Mouse (Mus musculus): ENCODE results near the gene Ntrk1. TPM values are rescaled to one million over a fixed set of nuclear protein-coding genes. Genes with fewer than 3 reads are reported as not detected.

The Ntrk1 gene
- polyA plus RNA-seq, 1 experiment: not detected

- 81% methylated on average over 6 of the region's 6 CpGs for WGBS
- Histone ChIP-seq H3K27ac (ENCODE audit: control insufficient read depth, insufficient read depth, low read depth, low read length, poor library complexity) (no peak overlapping the region), H3K4me3 (replicated peaks; ENCODE audit: control insufficient read depth, low read depth, low read length) (no peak overlapping the region), H3K4me1 (ENCODE audit: control insufficient read depth, insufficient read depth, low read length) (no peaks in the 10 kb centered on the region)
- no peak for TF ChIP-seq POLR2A (IDR thresholded peaks at IDR 0.05; ENCODE audit: borderline replicate concordance, control insufficient read depth, low read depth, low read length)
- TF ChIP-seq CTCF (IDR thresholded peaks at IDR 0.05; ENCODE audit: control insufficient read depth, insufficient read depth, low read length): no peak
Measured at GRCm38 (mm10) chr3:87728696-87729095, 66.3 kb downstream of the Ntrk1 start.

Other genes starting within 250 kb of the Ntrk1 start
- gene Arhgef11, start 177.6 kb downstream of the Ntrk1 start, polyA plus RNA-seq (2011; ENCODE audit: insufficient read depth, insufficient read length, low replicate concordance, missing spikeins): 3.4 and 4.5 TPM in 2 replicates
- 1.4 and 11.7 TPM in 2 replicates for gene Lrrc71, start 46.5 kb downstream of the Ntrk1 start, polyA plus RNA-seq (2011; ENCODE audit: insufficient read depth, insufficient read length, low replicate concordance, missing spikeins)
- not detected in 2 replicates for gene Insrr, start 1.8 kb upstream of the Ntrk1 start, polyA plus RNA-seq (2011; ENCODE audit: insufficient read depth, insufficient read length, low replicate concordance, missing spikeins)
- gene Pear1, start 29.1 kb upstream of the Ntrk1 start, polyA plus RNA-seq (2011; ENCODE audit: insufficient read depth, insufficient read length, low replicate concordance, missing spikeins): 17.6 and 22.4 TPM in 2 replicates
- 0.79 and 3.0 TPM in 2 replicates for gene Sh2d2a, start 51.6 kb upstream of the Ntrk1 start, polyA plus RNA-seq (2011; ENCODE audit: insufficient read depth, insufficient read length, low replicate concordance, missing spikeins)
- gene Prcc, start 90.4 kb upstream of the Ntrk1 start, polyA plus RNA-seq (2011; ENCODE audit: insufficient read depth, insufficient read length, low replicate concordance, missing spikeins): 30.5 and 56.5 TPM in 2 replicates
- gene Hdgf, start 111.2 kb upstream of the Ntrk1 start, polyA plus RNA-seq (2011; ENCODE audit: insufficient read depth, insufficient read length, low replicate concordance, missing spikeins): 286 and 446 TPM in 2 replicates
- 98.1 and 217 TPM in 2 replicates for gene Mrpl24, start 124.3 kb upstream of the Ntrk1 start, polyA plus RNA-seq (2011; ENCODE audit: insufficient read depth, insufficient read length, low replicate concordance, missing spikeins)
- gene Isg20l2, start 135.2 kb upstream of the Ntrk1 start, polyA plus RNA-seq (2011; ENCODE audit: insufficient read depth, insufficient read length, low replicate concordance, missing spikeins): 16.4 and 18.4 TPM in 2 replicates
- 16.2 and 27.7 TPM in 2 replicates for gene Rrnad1, start 135.6 kb upstream of the Ntrk1 start, polyA plus RNA-seq (2011; ENCODE audit: insufficient read depth, insufficient read length, low replicate concordance, missing spikeins)
- 3.3 TPM in 1 of 2 replicates, not detected in the other for gene Crabp2, start 153.5 kb upstream of the Ntrk1 start, polyA plus RNA-seq (2011; ENCODE audit: insufficient read depth, insufficient read length, low replicate concordance, missing spikeins)
- 0.41 and 0.67 TPM in 2 replicates for gene Nes, start 175.9 kb upstream of the Ntrk1 start, polyA plus RNA-seq (2011; ENCODE audit: insufficient read depth, insufficient read length, low replicate concordance, missing spikeins)
- 0.95 TPM in 1 of 2 replicates, not detected in the other for gene Bcan, start 205.1 kb upstream of the Ntrk1 start, polyA plus RNA-seq (2011; ENCODE audit: insufficient read depth, insufficient read length, low replicate concordance, missing spikeins)
- gene Hapln2, start 232.4 kb upstream of the Ntrk1 start, polyA plus RNA-seq (2011; ENCODE audit: insufficient read depth, insufficient read length, low replicate concordance, missing spikeins): not detected in 2 replicates
- gene Gpatch4, start 247.9 kb upstream of the Ntrk1 start, polyA plus RNA-seq (2011; ENCODE audit: insufficient read depth, insufficient read length, low replicate concordance, missing spikeins): 36.2 and 40.5 TPM in 2 replicates

Measured in bone marrow, adult 2 months (tissue).